Mouse (Mus musculus): ENCODE data around the gene Eif4g2.

The Eif4g2 gene

GRCm38 (mm10) chr7:111082822-111083732, at the start of gene Eif4g2:
Eif4g2 (minus strand) TSS chr7:111083030.
- in situ Hi-C loops (cut with MseI, MboI), result no loop called here

GRCm38 (mm10) chr7:111132596-111132995, 49.8 kb upstream of the Eif4g2 start:
- in situ Hi-C loops (cut with MseI, MboI), result no loop called here

GRCm38 (mm10) chr7:111126636-111127395, 44.0 kb upstream of the Eif4g2 start:
- in situ Hi-C loops (cut with MseI, MboI), result no loop called here

GRCm38 (mm10) chr7:111123761-111124546, 41.1 kb upstream of the Eif4g2 start:
- in situ Hi-C loops (cut with MseI, MboI), result no loop called here

GRCm38 (mm10) chr7:111122531-111123130, 39.8 kb upstream of the Eif4g2 start:
- in situ Hi-C loops (cut with MseI, MboI), result no loop called here

GRCm38 (mm10) chr7:111122084-111122530, 39.3 kb upstream of the Eif4g2 start:
- in situ Hi-C loops (cut with MseI, MboI), result no loop called here

- in situ Hi-C loops (cut with MseI, MboI), result no loop called here
Observed at GRCm38 (mm10) chr7:111121522-111121921, 38.7 kb upstream of the Eif4g2 start.

- in situ Hi-C loops (cut with MseI, MboI), result no loop called here
Observed at GRCm38 (mm10) chr7:111109561-111109960, 26.7 kb upstream of the Eif4g2 start.

GRCm38 (mm10) chr7:111109161-111109560, 26.3 kb upstream of the Eif4g2 start:
- in situ Hi-C loops (cut with MseI, MboI), result no loop called here

GRCm38 (mm10) chr7:111098196-111098595, 15.4 kb upstream of the Eif4g2 start:
- in situ Hi-C loops (cut with MseI, MboI), result no loop called here

GRCm38 (mm10) chr7:111095169-111095568, 12.3 kb upstream of the Eif4g2 start:
- in situ Hi-C loops (cut with MseI, MboI), result no loop called here

- in situ Hi-C loops (cut with MseI, MboI), result no loop called here
Observed at GRCm38 (mm10) chr7:111085153-111085552, 2.3 kb upstream of the Eif4g2 start.

GRCm38 (mm10) chr7:111084443-111084842, 1.6 kb upstream of the Eif4g2 start:
- in situ Hi-C loops (cut with MseI, MboI), result no loop called here

GRCm38 (mm10) chr7:111083733-111084120, 897 bp upstream of the Eif4g2 start:
- in situ Hi-C loops (cut with MseI, MboI), result no loop called here

GRCm38 (mm10) chr7:111082043-111082821, 598 bp downstream of the Eif4g2 start:
- in situ Hi-C loops (cut with MseI, MboI), result no loop called here

- in situ Hi-C loops (cut with MseI, MboI), result no loop called here
Observed at GRCm38 (mm10) chr7:111080876-111081275, 2.0 kb downstream of the Eif4g2 start.

GRCm38 (mm10) chr7:111080026-111080425, 2.8 kb downstream of the Eif4g2 start:
- in situ Hi-C loops (cut with MseI, MboI), result no loop called here

- in situ Hi-C loops (cut with MseI, MboI), result no loop called here
Observed at GRCm38 (mm10) chr7:111078271-111078670, 4.6 kb downstream of the Eif4g2 start.

- in situ Hi-C loops (cut with MseI, MboI), result no loop called here
Observed at GRCm38 (mm10) chr7:111075288-111075687, 7.5 kb downstream of the Eif4g2 start.

- in situ Hi-C loops (cut with MseI, MboI), result no loop called here
Observed at GRCm38 (mm10) chr7:111072410-111072809, 10.4 kb downstream of the Eif4g2 start.

- in situ Hi-C loops (cut with MseI, MboI), result no loop called here
Observed at GRCm38 (mm10) chr7:111070167-111070496, 12.7 kb downstream of the Eif4g2 start.

Data from mouse trophoblast stem cell (cell line).